Mouse (Mus musculus) hindbrain, embryonic 11.5 days (tissue): ENCODE results near the gene Qdpr. TPM values are rescaled to one million over a fixed set of nuclear protein-coding genes. Genes with fewer than 3 reads are reported as not detected.

Source experiments
- ATAC-seq: fragments of 200-750 bp; cut with Nextera tagmentation; 2 replicates; pipeline ENCODE4 v1.8.0; 2017; ENCODE audit warnings: mild to moderate bottlenecking, moderate TSS enrichment, moderate library complexity; ENCODE audit not compliant: low FRiP score
- DNase-seq: peaks from one replicate; pipeline ENCODE4 v3.0.0-alpha.2; 2015; ENCODE audit warnings: low spot score
- H3K27ac ChIP-seq: fragments of 300-500 bp; sonication (generic); 2 replicates; pipeline ENCODE4 v1.5.1; 2014; ENCODE audit warnings: mild to moderate bottlenecking, low read depth, low read length
- H3K27me3 ChIP-seq: fragments of 300-500 bp; sonication (generic); 2 replicates; pipeline ENCODE4 v1.6.1; 2014; ENCODE audit warnings: mild to moderate bottlenecking, low read length, moderate library complexity, mixed read lengths; ENCODE audit not compliant: control insufficient read depth, insufficient read depth
- H3K36me3 ChIP-seq: fragments of 300-500 bp; sonication (generic); 2 replicates; pipeline ENCODE4 v1.6.1; 2014; ENCODE audit warnings: mild to moderate bottlenecking, low read length, moderate library complexity, mixed read lengths; ENCODE audit not compliant: control insufficient read depth, insufficient read depth
- H3K4me1 ChIP-seq: fragments of 300-500 bp; sonication (generic); replicated peaks from 2 replicates; pipeline ENCODE4 v1.6.1; 2014; ENCODE audit warnings: low read length, mixed read lengths; ENCODE audit not compliant: control insufficient read depth, insufficient read depth
- H3K4me2 ChIP-seq: fragments of 300-500 bp; sonication (generic); replicated peaks from 2 replicates; pipeline ENCODE4 v1.6.1; 2014; ENCODE audit warnings: mild to moderate bottlenecking, low read depth, low read length
- H3K4me3 ChIP-seq: fragments of 300-500 bp; sonication (generic); 2 replicates; pipeline ENCODE4 v1.5.1; 2014; ENCODE audit warnings: low read depth, low read length
- H3K9ac ChIP-seq: fragments of 300-500 bp; sonication (generic); 2 replicates; pipeline ENCODE4 v1.6.1; 2014; ENCODE audit warnings: low read depth, low read length
- H3K9me3 ChIP-seq: fragments of 300-500 bp; sonication (generic); 2 replicates; pipeline ENCODE4 v1.6.1; 2016; ENCODE audit warnings: low read length; ENCODE audit not compliant: control insufficient read depth
- WGBS: fragments of 180-500 bp; shearing (Covaris S2); extraction: QIAGEN DNeasy Blood & Tissue Kit; methylation state at CpG from one replicate; pipeline ENCODE4 v1.1.7; 2014; 5-methylcytosine and 5-hydroxymethylcytosine counted together
- polyA plus RNA-seq: library from polyadenylated mRNA; unstranded; fragments of >200 nt; fragmentation: Nextera tagmentation; extraction: Ambion mirVana; gene quantifications from 2 replicates; pipeline ENCODE4 v1.2.1, GENCODE M21; 2014

The Qdpr gene
- polyA plus RNA-seq, 1 experiment from 2014 or later, result 109 TPM

- 72% methylated on average over 2 of the region's 2 CpGs for WGBS
- DNase-seq, result no peak
These were observed 65.8 kb downstream of the Qdpr start for GRCm38 (mm10) chr5:45384034-45384812.

More at GRCm38 (mm10) chr5:45384034-45384812, 65.8 kb downstream of the Qdpr start:
- Histone ChIP-seq H3K4me2 (no peak overlapping the region), H3K27me3 (no peaks in the 10 kb centered on the region), H3K4me1 (no peaks in the 10 kb centered on the region), H3K27ac (no peak overlapping the region), H3K4me3 (no peak overlapping the region), H3K36me3 (no peaks in the 10 kb centered on the region), H3K9ac (no peak overlapping the region), H3K9me3 (no peaks in the 10 kb centered on the region)
- ATAC-seq, result no peak

Other genes with a start within 250 kb of the Qdpr start
- gene Clrn2, start 3.5 kb upstream of the Qdpr start, polyA plus RNA-seq, result not detected in 2 replicates
- gene Lap3, start 43.1 kb upstream of the Qdpr start, polyA plus RNA-seq, result 75.0 and 75.7 TPM in 2 replicates
- gene Med28, start 70.0 kb upstream of the Qdpr start, polyA plus RNA-seq, result 292 and 294 TPM in 2 replicates
- gene Fam184b, start 189.4 kb upstream of the Qdpr start, polyA plus RNA-seq, result 0.81 and 0.91 TPM in 2 replicates
- gene Ncapg, start 219.7 kb upstream of the Qdpr start, polyA plus RNA-seq, result 63.9 and 75.4 TPM in 2 replicates